8 mouse cellular contexts compared by ENCODE assay signal in genomic region chr5:125111137-125111536, GRCm38 (mm10).
A peak's percentile ranks its signal among the peaks of the same experiment; 100 is the strongest.
DNase-seq lines count a peak whose midpoint lies in the region; ATAC-seq and TF ChIP-seq lines count a peak whose summit lies in the region.

No protein-coding gene starts in this region.

- WGBS in forebrain, embryonic 13.5 days: 61% methylated on average over 6 of the region's 6 CpGs
- 43% methylated on average over 6 of the region's 6 CpGs for WGBS in lung, embryonic 16.5 days

- no peaks in the 10 kb centered on the region for H3K27me3 ChIP-seq in E14TG2a.4 (ENCODE audit: insufficient read depth, low read length)
- H3K27me3 ChIP-seq in forebrain, embryonic 13.5 days: no peaks in the 10 kb centered on the region
- H3K27me3 ChIP-seq in lung, embryonic 16.5 days (ENCODE audit: control insufficient read depth, insufficient read depth, low read depth, low read length): no peaks in the 10 kb centered on the region

- peak; percentile 49 to 59 for DNase-seq in cerebellum, postnatal 4 days (ENCODE audit: low spot score in 2 of 2)
- DNase-seq in cerebellum, postnatal 36 days: no peak
- peak; percentile 58 to 66 for DNase-seq in heart, postnatal 36 days
- peak; percentile 62 for DNase-seq in ovary, postnatal 36 days (ENCODE audit: low spot score)
- no peak for DNase-seq in layer of hippocampus, postnatal 36 days

- peak overlapping the region; percentile 90 for H3K27ac ChIP-seq in forebrain, embryonic 13.5 days
- no peak overlapping the region for H3K27ac ChIP-seq in lung, embryonic 16.5 days (ENCODE audit: low read length)

- 0 out of 2 replicates have a peak overlapping the region, but pooled peaks have one; percentile 1 for H3K4me3 ChIP-seq in E14TG2a.4 (replicated peaks; ENCODE audit: low read length)
- H3K4me3 ChIP-seq in forebrain, embryonic 13.5 days: no peak overlapping the region
- no peak overlapping the region for H3K4me3 ChIP-seq in lung, embryonic 16.5 days (ENCODE audit: low read length)

- intact Hi-C loops in heart, postnatal 36 days (cut with DNase I): no loop called here

- peak overlapping the region; percentile 27; the same call in 1 of the 2 replicates for H3K9ac ChIP-seq in forebrain, embryonic 13.5 days
- no peak overlapping the region for H3K9ac ChIP-seq in lung, embryonic 16.5 days (ENCODE audit: low read length)

- peaks cover 62% of the 10 kb centered on the region for H3K4me1 ChIP-seq in E14TG2a.4 (replicated peaks; ENCODE audit: low read depth, low read length)
- peaks cover 51% of the 10 kb centered on the region for H3K4me1 ChIP-seq in forebrain, embryonic 13.5 days
- H3K4me1 ChIP-seq in lung, embryonic 16.5 days (replicated peaks; ENCODE audit: control insufficient read depth, insufficient read depth, low read length): peaks cover 21% of the 10 kb centered on the region

- H3K36me3 ChIP-seq in E14TG2a.4 (ENCODE audit: insufficient read depth, low read length): peaks cover 80% of the 10 kb centered on the region
- peaks cover 72% of the 10 kb centered on the region for H3K36me3 ChIP-seq in forebrain, embryonic 13.5 days (ENCODE audit: poor library complexity, severe bottlenecking)
- H3K36me3 ChIP-seq in lung, embryonic 16.5 days (ENCODE audit: control insufficient read depth, insufficient read depth, low read length): peaks cover 40% of the 10 kb centered on the region

- peak; percentile 54; the same call in 1 of the 2 replicates for ATAC-seq in forebrain, embryonic 13.5 days
- ATAC-seq in lung, embryonic 16.5 days (ENCODE audit: low read depth): peak; percentile 44

- no peak overlapping the region for H3K4me2 ChIP-seq in forebrain, embryonic 13.5 days
- no peak overlapping the region for H3K4me2 ChIP-seq in lung, embryonic 16.5 days (ENCODE audit: low read depth, low read length)

- no peak for TF ChIP-seq CTCF in E14TG2a.4 (conservative IDR thresholded peaks at IDR 0.05; ENCODE audit: low read length)

- H3K9me3 ChIP-seq in E14TG2a.4 (ENCODE audit: low read length): no peaks in the 10 kb centered on the region
- no peaks in the 10 kb centered on the region; the same call in 1 of the 2 replicates for H3K9me3 ChIP-seq in forebrain, embryonic 13.5 days (replicated peaks)
- no peaks in the 10 kb centered on the region for H3K9me3 ChIP-seq in lung, embryonic 16.5 days (ENCODE audit: control insufficient read depth, low read length)

Comparison
In these comparisons a context has a peak if more than half of its experiments do, and no peak if none do; other contexts are left out.
1. DNase-seq: peak in cerebellum, postnatal 4 days (2 of 2), heart, postnatal 36 days (2 of 2) and ovary, postnatal 36 days (single experiment); none in cerebellum, postnatal 36 days (0 of 2) and layer of hippocampus, postnatal 36 days (0 of 2).